Mouse (Mus musculus): ENCODE data around the gene Hcfc2.

Gene Hcfc2

DNA sequence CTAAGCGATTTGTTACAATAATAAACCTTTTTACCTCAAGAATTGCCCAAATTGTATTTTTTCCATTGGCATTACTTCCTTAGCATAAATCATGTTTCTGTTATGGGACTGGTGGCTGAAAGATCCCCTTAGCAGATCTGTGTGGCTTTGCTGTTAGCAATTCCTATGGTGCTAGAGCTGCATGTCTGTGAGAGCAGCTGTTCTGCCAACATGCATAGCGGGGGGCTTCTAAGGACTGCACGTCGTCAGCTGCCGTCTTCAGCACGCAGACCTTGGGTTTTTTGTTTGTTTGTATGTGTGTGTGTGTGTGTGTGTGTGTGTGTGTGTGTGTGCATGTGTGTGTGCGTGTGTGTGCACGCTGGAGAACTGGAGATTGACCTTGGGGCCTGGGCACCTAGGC, 45.4 kb downstream of the Hcfc2 start:
- no peak for DNase-seq (ENCODE audit: low spot score)

DNA sequence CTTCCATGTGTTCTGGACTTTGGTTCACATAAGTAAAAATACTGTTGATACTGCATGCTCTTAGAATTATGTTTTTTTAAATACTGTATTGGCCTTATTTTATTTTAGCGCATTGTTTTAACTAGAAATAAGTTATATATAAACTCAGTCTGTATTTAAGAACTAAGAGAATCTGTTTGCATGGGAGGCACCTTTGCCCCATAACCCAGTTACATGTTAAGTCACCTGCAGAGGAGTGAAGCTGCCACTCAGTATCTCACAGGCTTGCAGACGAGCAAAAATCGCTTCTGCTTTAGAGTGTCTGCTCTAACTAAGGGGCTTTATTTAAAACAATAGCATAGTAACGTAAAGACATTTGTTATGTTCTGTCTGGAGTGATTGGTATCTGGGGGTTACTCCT, 45.9 kb downstream of the Hcfc2 start:
- DNase-seq (ENCODE audit: low spot score) = no peak

DNA sequence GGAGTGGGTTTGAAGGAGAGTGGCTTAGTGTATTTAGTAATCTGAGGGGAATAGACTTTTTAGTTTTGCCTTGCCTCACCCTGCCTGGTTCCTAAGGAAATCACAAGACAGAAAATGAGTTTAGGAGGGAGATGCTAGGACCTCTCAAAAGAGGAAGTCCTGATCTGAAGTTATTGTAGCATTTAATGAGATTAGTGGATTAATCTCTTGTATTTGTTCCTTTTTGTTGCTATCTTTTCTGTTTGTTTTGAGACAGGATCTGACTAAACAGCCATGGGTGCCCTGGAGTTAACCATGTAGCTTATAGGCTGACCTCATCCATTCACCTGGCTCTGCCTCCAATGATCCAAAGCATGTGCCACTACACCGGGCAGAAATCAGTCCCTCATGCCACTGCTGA, 46.6 kb downstream of the Hcfc2 start:
- DNase-seq (ENCODE audit: low spot score) = no peak

DNA sequence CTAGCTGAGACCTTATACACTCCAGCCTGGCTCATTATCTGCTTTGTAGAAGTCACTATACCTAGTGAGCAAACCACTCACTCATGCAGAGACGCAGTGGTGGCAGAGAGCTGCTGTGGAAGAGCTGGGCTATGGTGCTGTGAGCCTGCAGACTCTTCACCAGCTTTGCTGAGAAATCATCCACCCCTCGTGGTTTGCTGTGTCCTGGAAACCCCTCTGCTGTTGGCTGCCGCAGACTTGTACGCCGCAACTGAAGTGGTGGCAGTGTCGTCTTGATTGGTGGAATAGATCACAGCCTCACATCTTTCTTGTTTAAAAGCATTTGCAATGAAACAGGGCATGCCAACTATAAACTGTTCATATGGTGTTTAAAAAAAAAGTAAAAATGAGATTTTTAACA, 48.3 kb downstream of the Hcfc2 start:
- DNase-seq (ENCODE audit: low spot score) = no peak

DNA sequence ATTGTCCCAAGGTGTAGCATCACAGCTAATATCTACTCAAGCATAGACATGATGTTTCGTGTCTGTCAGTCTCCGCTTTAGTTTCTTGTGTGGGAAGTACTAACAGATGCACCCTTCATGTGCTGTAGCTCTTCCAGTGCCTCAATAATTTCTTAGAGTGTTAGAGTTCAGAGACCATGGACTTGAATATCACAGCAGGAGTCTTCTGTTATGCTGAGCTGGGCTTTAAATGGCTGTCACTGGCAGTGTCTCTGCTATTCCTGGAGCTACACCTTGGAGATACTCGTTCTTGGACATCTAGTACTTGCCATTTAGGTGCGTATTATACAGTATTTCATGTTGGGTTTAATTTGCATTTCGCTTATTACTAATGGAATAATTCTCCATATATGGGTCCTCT, 49.3 kb downstream of the Hcfc2 start:
- no peak for DNase-seq (ENCODE audit: low spot score)

DNA sequence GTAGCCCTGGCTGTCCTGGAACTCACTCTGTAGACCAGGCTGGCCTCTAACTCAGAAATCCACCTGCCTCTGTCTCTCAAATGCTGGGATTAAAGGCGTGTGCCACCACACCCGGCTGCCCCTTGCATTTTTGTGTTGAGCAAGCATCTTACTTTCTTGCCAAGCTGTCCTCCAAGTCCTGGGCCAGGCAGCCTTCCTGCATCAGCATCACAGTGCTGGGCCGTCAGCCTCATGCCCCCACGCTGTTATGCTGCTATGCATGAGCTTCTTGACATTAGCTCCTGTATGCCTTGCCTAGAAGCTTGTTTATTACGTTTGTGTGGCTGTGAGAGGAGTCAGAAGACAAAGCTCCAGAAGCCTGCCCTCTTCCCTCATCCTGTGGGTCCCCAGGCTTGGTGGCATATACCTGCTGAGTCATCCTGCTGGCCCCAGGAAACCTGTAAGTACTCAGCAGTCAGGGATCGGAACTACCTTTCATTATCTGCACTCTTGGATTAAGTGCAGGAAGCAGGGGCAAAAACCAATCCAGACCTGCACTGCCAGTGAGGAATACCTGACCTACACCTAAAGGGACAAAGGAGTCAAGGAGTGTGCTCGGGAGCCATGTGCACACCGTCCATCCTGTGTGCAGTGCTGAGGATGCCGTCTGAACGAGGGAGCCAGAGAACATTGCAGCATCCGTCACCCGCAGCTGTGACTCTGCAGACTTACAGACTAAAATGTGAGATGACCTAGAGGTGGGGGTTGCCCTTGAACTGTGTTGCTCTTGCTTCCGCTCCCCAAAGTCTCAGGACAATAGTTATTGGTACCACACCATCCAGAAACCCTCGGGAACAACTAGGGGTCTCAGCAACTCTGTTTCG, 51.3 kb downstream of the Hcfc2 start:
- no peak for DNase-seq (ENCODE audit: low spot score)

DNA sequence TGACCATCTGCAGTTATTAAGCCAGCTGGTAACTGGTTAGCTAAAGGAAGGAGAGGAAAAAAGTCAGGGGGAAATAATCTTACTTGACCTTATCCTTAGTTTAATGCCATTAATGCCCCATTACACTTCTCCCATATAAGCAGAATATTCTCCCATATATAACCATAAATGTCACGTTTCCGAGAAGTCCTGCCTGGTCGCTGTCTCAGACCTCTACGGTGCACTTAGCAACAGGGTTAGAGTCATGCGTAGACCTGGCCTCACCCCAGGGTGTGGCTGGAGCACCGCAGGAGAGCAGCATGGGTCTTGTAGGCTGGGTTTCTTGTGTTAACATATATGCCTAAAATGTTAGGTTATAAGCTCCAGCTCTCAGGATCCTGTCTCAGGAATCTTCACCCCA, 54.8 kb downstream of the Hcfc2 start:
- DNase-seq (ENCODE audit: low spot score) = no peak

GRCm38 (mm10) chr10:82752921-82753320, 57.0 kb downstream of the Hcfc2 start:
- DNase-seq (ENCODE audit: low spot score) = peak; percentile 45

DNA sequence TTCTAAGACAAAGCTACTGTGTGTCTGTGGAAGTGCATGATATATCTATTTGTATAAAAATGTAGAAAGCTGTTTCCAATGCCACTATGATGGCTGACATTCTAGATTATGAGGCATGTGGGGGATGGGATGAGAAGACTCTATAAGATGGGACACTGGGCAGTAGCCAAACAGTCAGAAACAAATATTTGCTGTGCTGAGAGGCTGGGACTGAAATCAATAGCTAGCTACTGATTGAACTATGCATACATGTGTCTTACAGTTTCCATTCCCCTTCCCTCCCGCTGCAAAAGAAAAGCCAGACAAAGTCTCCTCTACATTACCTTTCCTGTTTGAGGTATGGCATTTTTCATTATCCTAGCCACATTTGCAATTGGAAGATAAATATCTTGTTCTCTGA, 58.7 kb downstream of the Hcfc2 start:
- no peak for DNase-seq (ENCODE audit: low spot score)

DNA sequence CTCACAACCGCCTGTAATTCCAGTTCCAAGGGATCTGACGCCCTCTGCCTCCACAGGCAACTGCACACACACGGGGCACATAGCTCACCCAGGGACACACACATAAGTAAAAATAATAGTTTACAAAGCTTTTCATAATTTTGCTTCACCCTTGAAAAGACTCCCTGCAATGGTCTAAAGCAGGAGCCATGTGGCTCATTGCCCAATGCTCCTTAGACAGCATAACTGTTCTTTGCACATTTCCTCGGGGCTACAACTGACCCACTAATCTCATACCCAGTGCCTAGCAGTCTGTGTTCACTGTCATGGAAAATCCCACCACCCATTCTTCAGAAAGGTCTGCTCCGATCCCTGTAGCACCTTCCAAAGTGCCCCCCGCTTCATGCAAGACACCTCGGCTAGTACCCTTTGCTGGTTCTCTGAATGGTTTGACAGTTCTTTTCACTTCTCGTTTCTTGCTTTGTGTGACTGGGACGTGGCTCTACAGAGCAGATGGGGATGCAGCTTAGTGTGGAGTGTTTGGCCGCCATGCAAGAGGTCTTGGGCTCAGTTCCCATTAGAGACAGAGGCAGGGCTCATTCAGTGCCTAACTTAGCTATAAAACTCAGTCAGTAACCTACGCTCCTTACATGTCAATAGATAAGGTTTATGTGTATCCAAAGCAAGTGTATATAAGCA, 59.4 kb downstream of the Hcfc2 start:
- DNase-seq (ENCODE audit: low spot score) = peak; percentile 72

- no peak for DNase-seq (ENCODE audit: low spot score)
Observed at GRCm38 (mm10) chr10:82756466-82756865, 60.5 kb downstream of the Hcfc2 start.

GRCm38 (mm10) chr10:82757341-82757740, 61.4 kb downstream of the Hcfc2 start:
- no peak for DNase-seq (ENCODE audit: low spot score)

GRCm38 (mm10) chr10:82758368-82758767, 62.4 kb downstream of the Hcfc2 start:
- no peak for DNase-seq (ENCODE audit: low spot score)

DNA sequence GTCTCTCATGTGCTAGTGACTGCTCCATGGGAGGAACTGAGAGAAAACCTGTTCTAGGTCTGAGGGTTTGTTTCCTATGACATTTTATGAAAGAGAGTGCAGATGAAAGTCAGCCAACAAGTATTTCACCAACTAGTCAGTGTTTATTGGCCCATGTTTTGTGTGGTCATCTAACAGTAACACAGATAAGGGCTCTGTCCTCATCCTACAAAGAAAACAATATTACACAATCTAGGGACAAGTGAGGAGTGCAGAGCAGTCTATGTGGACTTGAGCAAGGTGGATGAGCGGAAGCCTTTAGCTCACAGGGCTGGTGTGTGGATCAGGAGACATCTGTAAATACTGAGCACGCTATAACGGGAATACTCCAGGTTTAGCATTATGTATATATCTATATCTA, 62.9 kb downstream of the Hcfc2 start:
- DNase-seq (ENCODE audit: low spot score) = peak; percentile 28

- DNase-seq (ENCODE audit: low spot score) = no peak
Observed at GRCm38 (mm10) chr10:82759706-82760105, 63.7 kb downstream of the Hcfc2 start.

DNA sequence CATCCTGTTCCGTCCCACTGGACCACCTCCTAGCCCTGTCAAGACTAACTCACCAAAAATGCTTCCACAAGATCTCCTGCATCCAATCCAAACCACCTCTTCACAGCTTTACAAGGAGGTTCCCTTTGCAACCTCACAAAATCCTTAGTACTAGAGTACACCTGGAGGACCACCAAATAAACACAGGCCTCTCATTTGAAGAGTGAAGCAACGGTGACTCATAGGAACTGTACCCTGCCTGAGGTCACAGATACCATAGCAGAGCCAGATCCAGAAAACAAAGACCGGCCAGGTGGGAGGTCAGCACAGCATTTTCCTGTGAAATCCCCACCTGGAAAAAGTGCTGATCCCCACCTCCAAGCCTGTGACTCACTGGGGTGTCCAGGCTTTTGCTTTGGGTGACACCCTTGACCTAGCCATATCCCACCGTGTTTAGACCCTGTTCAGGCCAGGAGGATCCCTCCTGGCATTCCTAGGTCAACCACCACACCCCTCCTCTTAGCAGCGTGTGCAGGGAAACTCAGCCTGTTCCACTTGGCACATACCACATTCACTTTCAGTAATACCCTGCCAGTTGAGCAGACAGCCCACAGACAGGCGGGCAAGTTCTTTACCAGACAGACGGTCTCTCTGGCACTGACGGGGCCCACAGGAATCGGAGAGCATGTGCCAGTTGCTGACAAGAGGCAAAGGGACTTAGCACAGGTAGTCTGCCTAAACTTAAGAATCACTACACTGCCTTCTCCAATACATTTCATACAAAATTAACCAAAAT, 65.3 kb downstream of the Hcfc2 start:
- DNase-seq (ENCODE audit: low spot score) = peak; percentile 55

GRCm38 (mm10) chr10:82762756-82763681, 67.1 kb downstream of the Hcfc2 start:
- peak; percentile 41 for DNase-seq (ENCODE audit: low spot score)

- DNase-seq (ENCODE audit: low spot score) = peak; percentile 96
Observed at GRCm38 (mm10) chr10:82763840-82764631, 68.1 kb downstream of the Hcfc2 start, which contains the start of gene Nfyb. TSS of gene Nfyb (minus strand) at chr10:82764144.

DNA sequence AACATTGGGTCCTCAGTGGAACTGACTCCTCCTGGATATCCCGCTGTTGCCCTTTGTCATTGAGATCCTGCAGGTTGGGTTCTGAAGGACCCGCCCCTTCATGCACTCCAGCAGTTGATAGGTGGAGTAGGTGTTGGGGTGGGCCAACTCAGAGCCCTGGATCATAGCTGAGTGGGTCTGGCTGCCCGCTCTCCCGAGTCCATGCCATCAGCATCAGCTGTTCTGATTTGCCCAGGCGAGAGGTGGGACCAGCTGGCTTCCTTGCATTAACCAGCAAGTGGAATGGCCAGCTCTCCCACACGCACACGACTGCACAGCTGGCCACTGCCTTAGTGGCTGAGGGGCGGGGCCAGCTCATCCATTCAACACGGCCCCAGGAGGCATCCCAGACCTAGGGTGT, 72.9 kb downstream of the Hcfc2 start:
- no peak for DNase-seq (ENCODE audit: low spot score)

DNA sequence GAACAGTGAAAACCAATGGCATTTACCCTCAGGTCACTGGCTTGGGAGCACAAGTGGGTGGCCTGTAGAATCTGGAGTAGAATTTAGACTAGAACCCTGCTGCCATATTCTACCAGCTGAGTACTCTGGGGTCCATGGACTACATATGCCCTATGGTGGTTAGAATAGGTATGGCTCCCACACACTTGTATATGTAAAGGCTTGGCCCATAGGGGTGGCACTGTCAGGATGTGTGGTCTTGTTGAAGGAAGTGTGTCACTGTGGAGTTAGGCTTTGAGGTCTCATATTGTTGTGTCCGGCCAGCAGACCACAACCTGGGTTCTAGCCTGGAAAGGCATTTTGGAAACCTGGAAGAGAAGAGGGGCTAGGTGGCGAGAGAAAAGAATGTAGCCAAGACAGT, 74.8 kb downstream of the Hcfc2 start:
- DNase-seq (ENCODE audit: low spot score) = no peak
